Mouse (Mus musculus): ENCODE results near the gene Raver1. TPM values are rescaled to one million over a fixed set of nuclear protein-coding genes. Genes with fewer than 3 reads are reported as not detected.

Gene Raver1
- polyA plus RNA-seq, 1 experiment from 2014 or later = 40.8 TPM

- Histone ChIP-seq H3K27ac (ENCODE audit: low read length) (no peak overlapping the region), H3K9ac (ENCODE audit: low read length) (no peak overlapping the region), H3K4me2 (ENCODE audit: low read depth, low read length) (no peak overlapping the region), H3K36me3 (ENCODE audit: control insufficient read depth, insufficient read depth, low read length) (no peaks in the 10 kb centered on the region), H3K4me1 (ENCODE audit: control insufficient read depth, insufficient read depth, low read length) (peaks cover 5% of the 10 kb centered on the region), H3K27me3 (ENCODE audit: control insufficient read depth, insufficient read depth, low read length) (no peaks in the 10 kb centered on the region), H3K9me3 (replicated peaks; ENCODE audit: control insufficient read depth, low read length) (no peaks in the 10 kb centered on the region), H3K4me3 (replicated peaks; ENCODE audit: low read length) (no peak overlapping the region)
- ATAC-seq (ENCODE audit: insufficient read depth, low FRiP score) = no peak
- 82% methylated on average over 12 of the region's 12 CpGs for WGBS
Measured at GRCm38 (mm10) chr9:21132102-21132775, 40.4 kb upstream of the Raver1 start.

GRCm38 (mm10) chr9:21131059-21131956, 39.5 kb upstream of the Raver1 start, which contains the start of gene Tyk2:
Gene Tyk2, minus strand, starts transcription at chr9:21131243.
- Histone ChIP-seq H3K36me3 (ENCODE audit: control insufficient read depth, insufficient read depth, low read length) (no peaks in the 10 kb centered on the region), H3K27ac (ENCODE audit: low read length) (peak within 1 kb of the TSS; percentile 68), H3K4me2 (ENCODE audit: low read depth, low read length) (peak within 1 kb of the TSS; percentile 71), H3K9ac (ENCODE audit: low read length) (peak within 1 kb of the TSS; percentile 76), H3K27me3 (ENCODE audit: control insufficient read depth, insufficient read depth, low read length) (no peaks in the 10 kb centered on the region), H3K4me1 (ENCODE audit: control insufficient read depth, insufficient read depth, low read length) (peaks cover 5% of the 10 kb centered on the region), H3K9me3 (replicated peaks; ENCODE audit: control insufficient read depth, low read length) (no peaks in the 10 kb centered on the region), H3K4me3 (replicated peaks; ENCODE audit: low read length) (peak within 1 kb of the TSS; percentile 76)
- ATAC-seq (ENCODE audit: insufficient read depth, low FRiP score) = peak; percentile 97
- 6% methylated on average over 37 of the region's 37 CpGs for WGBS

- Histone ChIP-seq H3K36me3 (ENCODE audit: control insufficient read depth, insufficient read depth, low read length) (peaks cover 10% of the 10 kb centered on the region; the same call in 1 of the 2 replicates), H3K9me3 (replicated peaks; ENCODE audit: control insufficient read depth, low read length) (no peaks in the 10 kb centered on the region), H3K9ac (ENCODE audit: low read length) (no peak overlapping the region), H3K4me3 (replicated peaks; ENCODE audit: low read length) (no peak overlapping the region), H3K4me2 (ENCODE audit: low read depth, low read length) (no peak overlapping the region), H3K4me1 (ENCODE audit: control insufficient read depth, insufficient read depth, low read length) (peaks cover 5% of the 10 kb centered on the region), H3K27me3 (ENCODE audit: control insufficient read depth, insufficient read depth, low read length) (no peaks in the 10 kb centered on the region), H3K27ac (ENCODE audit: low read length) (no peak overlapping the region)
- 62% methylated on average over 2 of the region's 2 CpGs for WGBS
- ATAC-seq (ENCODE audit: insufficient read depth, low FRiP score) = no peak
Measured at GRCm38 (mm10) chr9:21126259-21126627, 34.4 kb upstream of the Raver1 start.

GRCm38 (mm10) chr9:21125502-21126258, 33.9 kb upstream of the Raver1 start:
- H3K4me1 ChIP-seq (ENCODE audit: control insufficient read depth, insufficient read depth, low read length) = peaks cover 5% of the 10 kb centered on the region
- no peak for ATAC-seq (ENCODE audit: insufficient read depth, low FRiP score)
- H3K4me2 ChIP-seq (ENCODE audit: low read depth, low read length) = no peak overlapping the region
- no peak overlapping the region for H3K4me3 ChIP-seq (replicated peaks; ENCODE audit: low read length)
- no peak overlapping the region for H3K9ac ChIP-seq (ENCODE audit: low read length)
- H3K27me3 ChIP-seq (ENCODE audit: control insufficient read depth, insufficient read depth, low read length) = no peaks in the 10 kb centered on the region
- no peaks in the 10 kb centered on the region for H3K9me3 ChIP-seq (replicated peaks; ENCODE audit: control insufficient read depth, low read length)
- peaks cover 10% of the 10 kb centered on the region; the same call in 1 of the 2 replicates for H3K36me3 ChIP-seq (ENCODE audit: control insufficient read depth, insufficient read depth, low read length)
- WGBS = 87% methylated on average over 9 of the region's 9 CpGs
- no peak overlapping the region for H3K27ac ChIP-seq (ENCODE audit: low read length)

GRCm38 (mm10) chr9:21124837-21125236, 33.0 kb upstream of the Raver1 start:
- H3K9ac ChIP-seq (ENCODE audit: low read length) = no peak overlapping the region
- no peaks in the 10 kb centered on the region for H3K9me3 ChIP-seq (replicated peaks; ENCODE audit: control insufficient read depth, low read length)
- ATAC-seq (ENCODE audit: insufficient read depth, low FRiP score) = no peak
- no peak overlapping the region for H3K4me3 ChIP-seq (replicated peaks; ENCODE audit: low read length)
- WGBS = 77% methylated on average over 5 of the region's 5 CpGs
- H3K27me3 ChIP-seq (ENCODE audit: control insufficient read depth, insufficient read depth, low read length) = no peaks in the 10 kb centered on the region
- no peak overlapping the region for H3K4me2 ChIP-seq (ENCODE audit: low read depth, low read length)
- no peak overlapping the region for H3K27ac ChIP-seq (ENCODE audit: low read length)
- peaks cover 10% of the 10 kb centered on the region; the same call in 1 of the 2 replicates for H3K36me3 ChIP-seq (ENCODE audit: control insufficient read depth, insufficient read depth, low read length)
- H3K4me1 ChIP-seq (ENCODE audit: control insufficient read depth, insufficient read depth, low read length) = no peaks in the 10 kb centered on the region

- Histone ChIP-seq H3K4me3 (replicated peaks; ENCODE audit: low read length) (no peak overlapping the region), H3K9me3 (replicated peaks; ENCODE audit: control insufficient read depth, low read length) (no peaks in the 10 kb centered on the region), H3K9ac (ENCODE audit: low read length) (no peak overlapping the region), H3K27me3 (ENCODE audit: control insufficient read depth, insufficient read depth, low read length) (no peaks in the 10 kb centered on the region), H3K36me3 (ENCODE audit: control insufficient read depth, insufficient read depth, low read length) (peaks cover 10% of the 10 kb centered on the region; the same call in 1 of the 2 replicates), H3K27ac (ENCODE audit: low read length) (no peak overlapping the region), H3K4me2 (ENCODE audit: low read depth, low read length) (no peak overlapping the region), H3K4me1 (ENCODE audit: control insufficient read depth, insufficient read depth, low read length) (no peaks in the 10 kb centered on the region)
- no peak for ATAC-seq (ENCODE audit: insufficient read depth, low FRiP score)
- WGBS = 88% methylated on average over 16 of the region's 16 CpGs
Measured at GRCm38 (mm10) chr9:21121483-21121882, 29.7 kb upstream of the Raver1 start.

GRCm38 (mm10) chr9:21117073-21117472, 25.3 kb upstream of the Raver1 start:
- Histone ChIP-seq H3K27ac (ENCODE audit: low read length) (no peak overlapping the region), H3K4me2 (ENCODE audit: low read depth, low read length) (no peak overlapping the region), H3K9me3 (replicated peaks; ENCODE audit: control insufficient read depth, low read length) (no peaks in the 10 kb centered on the region), H3K4me1 (ENCODE audit: control insufficient read depth, insufficient read depth, low read length) (no peaks in the 10 kb centered on the region), H3K4me3 (replicated peaks; ENCODE audit: low read length) (no peak overlapping the region), H3K36me3 (ENCODE audit: control insufficient read depth, insufficient read depth, low read length) (no peaks in the 10 kb centered on the region), H3K9ac (ENCODE audit: low read length) (no peak overlapping the region), H3K27me3 (ENCODE audit: control insufficient read depth, insufficient read depth, low read length) (no peaks in the 10 kb centered on the region)
- no peak for ATAC-seq (ENCODE audit: insufficient read depth, low FRiP score)
- 71% methylated on average over 6 of the region's 6 CpGs for WGBS

GRCm38 (mm10) chr9:21115105-21115504, 23.3 kb upstream of the Raver1 start:
- Histone ChIP-seq H3K27ac (ENCODE audit: low read length) (no peak overlapping the region), H3K4me2 (ENCODE audit: low read depth, low read length) (no peak overlapping the region), H3K36me3 (ENCODE audit: control insufficient read depth, insufficient read depth, low read length) (no peaks in the 10 kb centered on the region), H3K9me3 (replicated peaks; ENCODE audit: control insufficient read depth, low read length) (no peaks in the 10 kb centered on the region), H3K27me3 (ENCODE audit: control insufficient read depth, insufficient read depth, low read length) (no peaks in the 10 kb centered on the region), H3K4me1 (ENCODE audit: control insufficient read depth, insufficient read depth, low read length) (no peaks in the 10 kb centered on the region), H3K9ac (ENCODE audit: low read length) (no peak overlapping the region), H3K4me3 (replicated peaks; ENCODE audit: low read length) (no peak overlapping the region)
- 83% methylated on average over 8 of the region's 8 CpGs for WGBS
- no peak for ATAC-seq (ENCODE audit: insufficient read depth, low FRiP score)

Data from stomach, embryonic 16.5 days (tissue).